Mouse (Mus musculus): ENCODE measurements around the gene Asb18.

The Asb18 gene

DNA sequence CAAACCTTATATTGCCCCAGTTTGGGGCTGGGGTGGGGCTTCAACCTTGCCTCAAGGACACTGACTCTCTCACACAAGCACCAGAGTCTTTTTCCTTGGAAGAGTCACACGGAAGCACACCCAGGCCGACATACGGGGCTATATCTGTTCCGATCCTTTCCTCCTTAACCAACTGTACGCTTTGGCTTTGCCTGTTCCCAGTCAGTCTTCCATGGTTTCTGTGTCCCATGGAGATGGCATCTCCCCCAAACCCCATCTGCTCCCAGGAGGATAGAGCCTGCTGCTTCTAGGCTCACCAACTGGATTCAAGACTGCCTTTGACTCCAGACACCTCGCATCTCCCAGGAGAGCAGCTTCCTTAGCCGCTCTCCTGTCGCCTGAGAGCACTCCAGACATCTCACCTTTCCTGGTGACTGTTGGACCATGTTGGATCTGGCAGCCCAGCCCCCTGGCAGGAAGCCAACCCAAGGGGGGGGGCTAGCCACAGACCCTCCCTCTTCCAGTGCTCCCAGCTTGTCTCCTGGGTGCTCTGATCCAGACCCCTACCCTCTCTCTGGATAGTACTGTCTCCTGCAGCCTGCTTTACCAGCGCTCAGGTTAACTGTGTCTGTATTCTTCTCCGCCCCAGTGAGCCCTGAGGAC lies 45.3 kb downstream of the Asb18 start:
- Histone ChIP-seq H3K4me1 (replicated peaks; ENCODE audit: low read depth, low read length) (peaks cover 30% of the 10 kb centered on the region), H3K27me3 (ENCODE audit: insufficient read depth, low read length) (peaks cover 80% of the 10 kb centered on the region), H3K9me3 (ENCODE audit: low read length) (no peaks in the 10 kb centered on the region), H3K36me3 (ENCODE audit: insufficient read depth, low read length) (no peaks in the 10 kb centered on the region), H3K4me3 (replicated peaks; ENCODE audit: low read length) (peak overlapping the region; percentile 85)
- TF ChIP-seq CTCF (conservative IDR thresholded peaks at IDR 0.05; ENCODE audit: low read length) (no peak), NANOG (IDR thresholded peaks at IDR 0.05; ENCODE audit: borderline replicate concordance, low read length) (no peak), POU5F1 (IDR thresholded peaks at IDR 0.05; ENCODE audit: borderline replicate concordance, low read length) (no peak)

DNA sequence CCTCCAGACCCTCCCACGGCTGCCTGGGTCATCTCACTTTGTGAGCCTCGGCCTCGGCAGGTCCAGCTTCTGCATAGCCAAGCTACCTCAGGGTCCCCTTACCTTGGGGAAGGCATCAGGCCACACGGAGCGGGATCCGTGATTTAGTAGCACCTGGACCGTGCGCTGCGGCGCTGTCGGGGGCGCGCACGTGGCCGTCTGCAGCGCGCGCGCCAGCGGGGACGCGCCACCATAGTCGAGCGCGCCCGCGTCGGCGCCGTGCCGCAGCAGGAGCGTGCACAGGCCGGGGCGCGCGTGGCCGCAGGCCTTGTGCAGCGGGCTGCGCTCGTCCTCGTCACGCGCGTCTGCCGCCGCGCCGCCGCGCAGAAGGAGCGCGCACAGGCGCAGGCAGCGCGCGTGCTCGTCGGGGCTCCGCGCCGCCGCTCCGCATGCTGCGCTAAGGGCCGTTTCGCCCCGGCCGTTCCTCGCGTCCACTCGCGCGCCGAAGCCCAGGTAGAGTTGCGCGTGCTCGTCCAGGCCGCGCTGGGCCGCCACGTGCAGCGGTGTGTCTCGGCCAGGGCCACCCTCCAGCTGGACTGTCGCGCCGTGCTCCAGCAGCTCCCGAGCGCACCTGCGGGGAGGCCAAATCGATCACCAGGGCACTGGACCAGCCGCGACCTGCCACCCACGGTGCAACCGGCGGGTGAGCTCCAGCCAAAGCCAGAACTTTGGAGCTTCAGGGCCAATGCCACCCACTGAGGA lies 46.2 kb downstream of the Asb18 start:
- peaks cover 29% of the 10 kb centered on the region for H3K4me1 ChIP-seq (replicated peaks; ENCODE audit: low read depth, low read length)
- H3K36me3 ChIP-seq (ENCODE audit: insufficient read depth, low read length), result no peaks in the 10 kb centered on the region
- H3K27me3 ChIP-seq (ENCODE audit: insufficient read depth, low read length), result peaks cover 83% of the 10 kb centered on the region
- TF ChIP-seq NANOG (IDR thresholded peaks at IDR 0.05; ENCODE audit: borderline replicate concordance, low read length), result no peak
- no peak for TF ChIP-seq CTCF (conservative IDR thresholded peaks at IDR 0.05; ENCODE audit: low read length)
- TF ChIP-seq POU5F1 (IDR thresholded peaks at IDR 0.05; ENCODE audit: borderline replicate concordance, low read length), result no peak
- H3K9me3 ChIP-seq (ENCODE audit: low read length), result no peaks in the 10 kb centered on the region
- H3K4me3 ChIP-seq (replicated peaks; ENCODE audit: low read length), result peak overlapping the region; percentile 85

DNA sequence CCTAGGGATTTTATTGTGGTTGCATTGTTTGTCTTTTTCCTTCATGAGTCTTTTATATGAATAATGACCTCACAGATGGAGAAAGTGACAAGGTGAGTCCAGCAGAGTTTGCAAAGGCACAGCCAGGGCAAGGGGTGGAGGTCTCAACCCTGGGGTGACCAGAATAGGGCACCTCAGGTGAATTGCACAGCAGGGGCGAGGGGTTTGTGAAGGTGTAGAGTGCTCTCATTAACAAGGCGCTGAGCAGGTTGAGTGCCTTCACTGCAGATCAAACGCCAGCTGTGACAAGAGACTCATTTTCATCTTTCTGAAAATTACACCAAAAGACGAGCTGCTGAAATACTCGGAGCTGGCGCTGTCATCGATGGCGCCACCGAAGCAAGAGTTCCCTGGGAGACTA lies 46.9 kb downstream of the Asb18 start:
- no peak for TF ChIP-seq POU5F1 (IDR thresholded peaks at IDR 0.05; ENCODE audit: borderline replicate concordance, low read length)
- no peak for TF ChIP-seq NANOG (IDR thresholded peaks at IDR 0.05; ENCODE audit: borderline replicate concordance, low read length)
- TF ChIP-seq CTCF (conservative IDR thresholded peaks at IDR 0.05; ENCODE audit: low read length), result no peak

DNA sequence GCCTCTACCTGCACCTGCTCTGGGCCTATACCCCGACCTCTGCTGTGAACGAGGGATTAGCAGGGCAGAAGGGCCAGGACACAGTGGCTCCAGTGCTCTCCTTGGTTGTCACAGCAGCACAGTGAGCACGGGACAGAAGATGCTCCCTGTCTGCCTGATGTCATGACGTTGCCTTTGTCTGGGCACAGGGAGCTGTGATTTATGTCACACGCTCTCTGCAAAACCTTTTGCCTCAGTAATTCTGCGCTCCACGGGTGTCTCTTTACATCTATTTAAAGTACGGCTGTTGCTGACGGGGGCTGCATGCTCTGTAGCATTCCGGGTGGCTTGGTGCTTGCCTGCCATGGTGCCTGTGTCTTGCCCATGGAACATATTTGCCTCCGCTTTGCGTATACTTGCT lies 50.0 kb downstream of the Asb18 start:
- no peak overlapping the region for H3K4me3 ChIP-seq (replicated peaks; ENCODE audit: low read length)
- no peaks in the 10 kb centered on the region for H3K36me3 ChIP-seq (ENCODE audit: insufficient read depth, low read length)
- H3K27me3 ChIP-seq (ENCODE audit: insufficient read depth, low read length), result peaks cover 68% of the 10 kb centered on the region
- peaks cover 53% of the 10 kb centered on the region for H3K4me1 ChIP-seq (replicated peaks; ENCODE audit: low read depth, low read length)
- TF ChIP-seq CTCF (conservative IDR thresholded peaks at IDR 0.05; ENCODE audit: low read length) (no peak), POU5F1 (IDR thresholded peaks at IDR 0.05; ENCODE audit: borderline replicate concordance, low read length) (no peak), NANOG (IDR thresholded peaks at IDR 0.05; ENCODE audit: borderline replicate concordance, low read length) (no peak)
- H3K9me3 ChIP-seq (ENCODE audit: low read length), result no peaks in the 10 kb centered on the region

More for the DNA sequence above, 46.9 kb downstream of the Asb18 start:
- H3K4me1 ChIP-seq (replicated peaks; ENCODE audit: low read depth, low read length), result peaks cover 36% of the 10 kb centered on the region
- H3K4me3 ChIP-seq (replicated peaks; ENCODE audit: low read length), result peak overlapping the region; percentile 85
- no peaks in the 10 kb centered on the region for H3K9me3 ChIP-seq (ENCODE audit: low read length)
- no peaks in the 10 kb centered on the region for H3K36me3 ChIP-seq (ENCODE audit: insufficient read depth, low read length)
- H3K27me3 ChIP-seq (ENCODE audit: insufficient read depth, low read length), result peaks cover 87% of the 10 kb centered on the region

DNA sequence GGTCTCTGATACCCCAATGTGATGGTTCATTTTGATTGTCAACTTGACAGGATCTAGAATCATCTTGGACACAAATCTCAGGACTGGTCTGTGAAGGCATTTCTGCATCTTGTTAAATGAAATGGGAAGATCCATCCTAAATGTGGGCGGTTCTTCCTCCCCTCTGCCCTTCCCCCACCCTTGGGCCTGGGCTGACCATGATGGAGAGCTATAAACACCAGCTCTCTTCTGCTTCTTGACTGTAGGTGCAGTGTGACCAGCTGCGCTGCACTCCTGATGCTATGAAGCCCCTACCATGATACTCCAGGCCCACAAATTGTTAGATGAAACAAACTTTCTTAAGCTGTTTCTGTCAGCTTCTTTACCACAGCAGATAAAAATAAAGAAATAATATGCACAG lies 51.2 kb downstream of the Asb18 start:
- no peaks in the 10 kb centered on the region for H3K9me3 ChIP-seq (ENCODE audit: low read length)

DNA sequence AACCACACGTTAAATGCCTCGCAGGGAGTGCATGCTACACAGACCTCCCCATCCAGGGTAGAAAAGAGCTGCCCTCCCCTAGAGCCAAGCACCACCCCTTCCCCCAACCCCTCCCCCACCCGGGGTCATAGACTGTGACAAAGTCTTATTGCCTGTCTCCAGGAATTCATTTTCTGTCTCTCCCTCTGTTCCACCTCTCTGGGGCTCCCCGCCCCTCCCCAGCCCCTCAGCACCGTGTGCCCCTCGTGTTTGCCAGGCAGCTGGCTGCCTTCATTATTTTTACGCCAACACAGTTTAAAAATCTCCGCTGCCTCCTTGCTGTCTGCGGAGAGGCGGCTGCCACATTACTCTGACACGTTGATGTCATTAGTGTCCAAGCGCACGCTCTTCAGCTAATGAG lies 52.4 kb downstream of the Asb18 start:
- Histone ChIP-seq H3K36me3 (ENCODE audit: insufficient read depth, low read length) (no peaks in the 10 kb centered on the region), H3K4me3 (replicated peaks; ENCODE audit: low read length) (no peak overlapping the region), H3K4me1 (replicated peaks; ENCODE audit: low read depth, low read length) (peaks cover 39% of the 10 kb centered on the region), H3K9me3 (ENCODE audit: low read length) (no peaks in the 10 kb centered on the region), H3K27me3 (ENCODE audit: insufficient read depth, low read length) (peaks cover 52% of the 10 kb centered on the region)
- no peak for TF ChIP-seq POU5F1 (IDR thresholded peaks at IDR 0.05; ENCODE audit: borderline replicate concordance, low read length)
- no peak for TF ChIP-seq NANOG (IDR thresholded peaks at IDR 0.05; ENCODE audit: borderline replicate concordance, low read length)
- TF ChIP-seq CTCF (conservative IDR thresholded peaks at IDR 0.05; ENCODE audit: low read length), result no peak

More for the DNA sequence above, 51.2 kb downstream of the Asb18 start:
- Histone ChIP-seq H3K27me3 (ENCODE audit: insufficient read depth, low read length) (peaks cover 61% of the 10 kb centered on the region), H3K36me3 (ENCODE audit: insufficient read depth, low read length) (no peaks in the 10 kb centered on the region), H3K4me1 (replicated peaks; ENCODE audit: low read depth, low read length) (peaks cover 45% of the 10 kb centered on the region), H3K4me3 (replicated peaks; ENCODE audit: low read length) (no peak overlapping the region)
- TF ChIP-seq NANOG (IDR thresholded peaks at IDR 0.05; ENCODE audit: borderline replicate concordance, low read length), result no peak
- no peak for TF ChIP-seq POU5F1 (IDR thresholded peaks at IDR 0.05; ENCODE audit: borderline replicate concordance, low read length)
- TF ChIP-seq CTCF (conservative IDR thresholded peaks at IDR 0.05; ENCODE audit: low read length), result no peak

DNA sequence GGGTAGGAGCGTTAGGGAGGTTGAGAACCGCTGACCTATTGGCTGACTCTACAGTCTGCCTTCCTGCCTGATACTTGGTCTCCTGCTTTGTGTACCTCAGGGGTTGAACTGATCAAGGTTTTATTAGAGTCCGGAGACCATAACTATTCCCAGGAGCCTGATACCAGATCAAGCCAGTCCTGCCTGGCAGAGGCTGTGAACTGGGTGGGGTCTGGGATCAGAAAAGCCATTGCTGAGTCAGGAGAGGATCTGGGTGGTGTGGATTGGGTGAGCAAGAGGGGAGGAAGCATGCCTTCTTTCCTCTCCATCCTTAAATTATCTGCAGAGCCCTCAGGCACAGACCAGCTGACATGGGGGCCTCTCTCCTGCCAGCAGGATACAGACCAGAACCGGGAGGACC lies 55.1 kb downstream of the Asb18 start:
- TF ChIP-seq CTCF (conservative IDR thresholded peaks at IDR 0.05; ENCODE audit: low read length) (no peak), NANOG (IDR thresholded peaks at IDR 0.05; ENCODE audit: borderline replicate concordance, low read length) (no peak), POU5F1 (IDR thresholded peaks at IDR 0.05; ENCODE audit: borderline replicate concordance, low read length) (no peak)
- peaks cover 33% of the 10 kb centered on the region for H3K4me1 ChIP-seq (replicated peaks; ENCODE audit: low read depth, low read length)
- H3K36me3 ChIP-seq (ENCODE audit: insufficient read depth, low read length), result no peaks in the 10 kb centered on the region
- no peaks in the 10 kb centered on the region for H3K9me3 ChIP-seq (ENCODE audit: low read length)
- no peak overlapping the region for H3K4me3 ChIP-seq (replicated peaks; ENCODE audit: low read length)
- peaks cover 40% of the 10 kb centered on the region for H3K27me3 ChIP-seq (ENCODE audit: insufficient read depth, low read length)

DNA sequence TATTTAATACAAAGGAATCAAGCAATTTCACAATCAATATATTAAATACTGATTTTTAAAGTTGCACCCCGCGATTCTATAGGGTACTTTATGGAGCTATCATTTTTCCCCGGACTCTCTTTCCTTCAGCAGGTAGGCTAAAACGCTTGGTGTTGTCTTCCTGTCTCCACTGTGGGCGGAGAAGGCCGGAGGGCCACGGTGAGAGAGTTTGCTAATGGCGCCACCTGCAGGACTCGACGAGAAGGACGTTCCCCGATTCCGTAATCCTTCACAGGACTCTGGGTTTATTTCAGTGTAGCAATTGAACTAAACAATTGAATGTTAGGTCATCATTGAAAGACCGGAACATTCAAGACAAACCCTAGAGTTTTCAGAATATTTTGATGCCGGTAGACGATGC lies 71.3 kb downstream of the Asb18 start:
- Histone ChIP-seq H3K4me3 (replicated peaks; ENCODE audit: low read length) (no peak overlapping the region), H3K36me3 (ENCODE audit: insufficient read depth, low read length) (no peaks in the 10 kb centered on the region), H3K27me3 (ENCODE audit: insufficient read depth, low read length) (peaks cover 61% of the 10 kb centered on the region), H3K9me3 (ENCODE audit: low read length) (no peaks in the 10 kb centered on the region), H3K4me1 (replicated peaks; ENCODE audit: low read depth, low read length) (peaks cover 43% of the 10 kb centered on the region)
- no peak for TF ChIP-seq POU5F1 (IDR thresholded peaks at IDR 0.05; ENCODE audit: borderline replicate concordance, low read length)
- peak; percentile 77 for TF ChIP-seq CTCF (conservative IDR thresholded peaks at IDR 0.05; ENCODE audit: low read length)

Data from E14TG2a.4 (cell line).